Mouse (Mus musculus): ENCODE data around the gene Gpr107. TPM values are rescaled to one million over a fixed set of nuclear protein-coding genes. Genes with fewer than 3 reads are reported as not detected.

The Gpr107 gene
- polyA plus RNA-seq, 2 experiments: 5.4 to 8.6 TPM

DNA sequence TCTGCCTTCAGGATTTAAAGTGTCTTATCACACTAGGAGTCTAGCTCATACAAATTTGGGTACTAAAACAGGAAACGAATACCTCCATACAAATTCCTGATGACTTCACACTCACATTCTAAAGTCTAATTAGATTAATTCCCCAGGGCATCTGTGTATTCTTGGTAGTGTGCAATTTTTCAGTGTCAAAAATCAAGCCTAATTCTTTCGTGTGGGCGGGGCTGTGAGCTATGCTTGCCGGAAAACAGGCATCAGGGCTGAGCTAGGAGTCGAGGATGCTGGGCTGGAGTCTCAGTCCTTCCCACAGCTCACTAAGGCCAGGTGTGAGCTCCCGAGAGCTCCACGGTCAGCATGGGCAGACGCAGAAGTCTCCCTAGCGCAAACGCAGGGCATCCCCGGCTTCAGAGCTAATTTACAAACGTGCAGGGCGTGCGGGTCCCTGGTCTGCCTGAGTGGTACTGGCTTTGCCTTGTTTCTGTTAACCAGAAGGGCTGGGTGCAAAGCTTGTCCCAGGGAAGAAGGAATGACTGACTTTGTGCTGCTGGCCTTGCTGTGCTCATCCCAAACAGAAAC lies 15.0 kb upstream of the Gpr107 start:
- H3K9ac ChIP-seq (replicated peaks): no peak overlapping the region
- 76% methylated on average over 14 of the region's 14 CpGs for WGBS (ENCODE audit: insufficient replicate concordance)
- no peaks in the 10 kb centered on the region for H3K36me3 ChIP-seq (replicated peaks; ENCODE audit: control insufficient read depth, insufficient read depth, low read depth)
- no peaks in the 10 kb centered on the region for H3K9me3 ChIP-seq (ENCODE audit: control insufficient read depth, low read length)
- no peak overlapping the region for H3K4me3 ChIP-seq (ENCODE audit: insufficient read depth in 1 of 2, low read depth in 2 of 2, low read length in 2 of 2)
- ATAC-seq (ENCODE audit: insufficient read depth): no peak
- no peak for TF ChIP-seq CTCF (IDR thresholded peaks at IDR 0.05; ENCODE audit: low read depth)
- no peak for TF ChIP-seq EP300 (IDR thresholded peaks at IDR 0.05; ENCODE audit: low read depth)
- DNase-seq (ENCODE audit: low read depth in 3 of 3, low spot score in 3 of 3): no peak
- H3K27me3 ChIP-seq (ENCODE audit: control insufficient read depth, insufficient read depth, low read length): peaks cover 2% of the 10 kb centered on the region; the same call in 1 of the 2 replicates
- no peak overlapping the region for H3K27ac ChIP-seq
- H3K4me2 ChIP-seq (ENCODE audit: low read depth): no peak overlapping the region
- peaks cover 11 to 25% of the 10 kb centered on the region in 2 experiments for H3K4me1 ChIP-seq (replicated peaks; ENCODE audit: control insufficient read depth in 2 of 2, insufficient read depth in 2 of 2, low read length in 1 of 2)

DNA sequence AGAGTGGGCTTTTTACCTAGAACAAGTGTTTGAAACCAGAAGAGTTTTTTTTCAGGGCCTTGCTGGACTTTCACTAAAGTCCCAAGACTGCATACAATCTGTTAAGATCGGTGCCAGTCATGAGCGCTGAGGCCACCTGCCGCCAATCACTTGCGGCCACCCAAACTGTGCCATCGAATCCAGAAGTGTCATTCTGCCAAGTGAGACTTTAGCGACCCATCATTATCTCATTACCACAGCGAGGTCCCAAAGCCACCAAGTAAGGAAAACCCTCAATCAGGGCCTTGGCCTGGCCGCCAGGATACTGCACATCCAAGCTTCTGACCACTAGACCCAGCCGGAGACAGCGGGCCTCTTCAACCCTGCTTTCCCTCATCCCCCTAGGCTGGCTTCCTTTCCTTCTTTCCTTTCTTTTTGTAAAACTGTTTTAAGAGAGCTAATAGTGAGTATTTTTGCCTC lies 12.9 kb upstream of the Gpr107 start:
- TF ChIP-seq EP300 (IDR thresholded peaks at IDR 0.05; ENCODE audit: low read depth): no peak
- TF ChIP-seq CTCF (IDR thresholded peaks at IDR 0.05; ENCODE audit: low read depth): no peak
- Histone ChIP-seq H3K9me3 (ENCODE audit: control insufficient read depth, low read length) (no peaks in the 10 kb centered on the region), H3K4me2 (ENCODE audit: low read depth) (no peak overlapping the region), H3K36me3 (replicated peaks; ENCODE audit: control insufficient read depth, insufficient read depth, low read depth) (no peaks in the 10 kb centered on the region), H3K4me3 (ENCODE audit: insufficient read depth in 1 of 2, low read depth in 2 of 2, low read length in 2 of 2) (no peak overlapping the region), H3K9ac (replicated peaks) (no peak overlapping the region), H3K4me1 (replicated peaks; ENCODE audit: control insufficient read depth in 2 of 2, insufficient read depth in 2 of 2, low read length in 1 of 2) (peaks cover 11 to 34% of the 10 kb centered on the region in 2 experiments), H3K27ac (no peak overlapping the region), H3K27me3 (ENCODE audit: control insufficient read depth, insufficient read depth, low read length) (peaks cover 2% of the 10 kb centered on the region; the same call in 1 of the 2 replicates)
- DNase-seq (ENCODE audit: low read depth in 3 of 3, low spot score in 3 of 3): no peak
- WGBS (ENCODE audit: insufficient replicate concordance): 41% methylated on average over 10 of the region's 10 CpGs
- ATAC-seq (ENCODE audit: insufficient read depth): no peak

DNA sequence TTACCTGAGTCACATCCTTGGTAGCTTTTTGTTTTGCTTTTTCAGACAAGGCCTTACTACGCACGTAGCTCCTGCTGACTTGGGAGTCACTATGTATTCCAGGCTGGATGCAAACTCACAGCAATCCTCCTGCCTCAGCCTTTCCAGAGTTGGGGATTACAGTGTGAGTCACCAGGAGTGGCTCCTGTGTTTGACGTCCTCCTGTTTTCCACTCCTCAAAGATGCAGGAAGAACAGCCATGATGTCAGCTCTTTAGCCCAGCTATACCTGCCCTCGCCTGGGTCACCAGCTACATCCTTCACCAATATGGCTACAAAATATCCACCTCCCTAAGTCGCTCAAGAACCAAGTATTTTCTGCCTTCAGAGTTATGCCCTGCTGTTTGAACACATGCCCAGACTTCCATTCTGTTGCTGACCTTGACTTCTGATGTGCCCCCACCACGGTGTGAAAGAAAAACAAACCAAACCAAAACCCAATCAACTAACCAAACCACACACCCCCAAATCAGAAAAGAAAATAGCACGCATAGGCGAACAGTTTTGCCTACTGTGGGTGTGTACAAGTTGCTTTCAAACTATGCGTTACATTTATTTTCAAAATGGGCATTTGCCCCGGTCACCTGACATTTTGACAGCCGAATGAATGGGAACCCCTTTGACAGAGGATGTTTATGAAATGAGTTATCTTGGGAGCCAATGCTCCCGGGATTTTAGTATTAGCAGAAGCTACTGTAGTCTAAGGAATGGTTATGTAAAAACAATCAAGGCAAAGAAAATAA lies 11.9 kb upstream of the Gpr107 start:
- Histone ChIP-seq H3K4me3 (ENCODE audit: insufficient read depth in 1 of 2, low read depth in 2 of 2, low read length in 2 of 2) (peak overlapping the region in 1 of 2 experiments; percentile 74; a peak in 2 of 4 replicates), H3K9me3 (ENCODE audit: control insufficient read depth, low read length) (no peaks in the 10 kb centered on the region), H3K27ac (no peak overlapping the region), H3K9ac (replicated peaks) (no peak overlapping the region), H3K27me3 (ENCODE audit: control insufficient read depth, insufficient read depth, low read length) (peaks cover 2% of the 10 kb centered on the region; the same call in 1 of the 2 replicates), H3K4me1 (replicated peaks; ENCODE audit: control insufficient read depth in 2 of 2, insufficient read depth in 2 of 2, low read length in 1 of 2) (peaks cover 11 to 32% of the 10 kb centered on the region in 2 experiments), H3K4me2 (ENCODE audit: low read depth) (peak overlapping the region; percentile 86), H3K36me3 (replicated peaks; ENCODE audit: control insufficient read depth, insufficient read depth, low read depth) (no peaks in the 10 kb centered on the region)
- no peak for TF ChIP-seq CTCF (IDR thresholded peaks at IDR 0.05; ENCODE audit: low read depth)
- TF ChIP-seq EP300 (IDR thresholded peaks at IDR 0.05; ENCODE audit: low read depth): no peak
- no peak for ATAC-seq (ENCODE audit: insufficient read depth)
- no peak for DNase-seq (ENCODE audit: low read depth in 3 of 3, low spot score in 3 of 3)
- WGBS (ENCODE audit: insufficient replicate concordance): 53% methylated on average over 12 of the region's 12 CpGs

DNA sequence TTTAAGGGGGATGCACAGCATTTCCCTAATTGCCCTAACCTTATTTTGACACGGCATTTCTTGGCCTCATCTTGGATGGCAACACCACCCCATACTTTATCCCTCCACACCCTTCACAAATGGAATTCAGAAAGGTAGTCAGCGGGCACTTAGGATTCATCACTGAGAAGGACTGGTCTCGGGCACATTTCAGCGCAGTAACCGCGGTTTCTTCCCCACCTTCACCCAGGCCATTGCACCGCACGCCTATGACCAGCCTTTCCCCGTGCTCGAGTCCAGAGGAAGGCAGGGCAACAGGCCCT lies 11.4 kb upstream of the Gpr107 start:
- Histone ChIP-seq H3K4me3 (ENCODE audit: insufficient read depth in 1 of 2, low read depth in 2 of 2, low read length in 2 of 2) (peak overlapping the region; percentile 63 to 74), H3K9ac (replicated peaks) (peak overlapping the region; percentile 61; the same call in 1 of the 2 replicates), H3K36me3 (replicated peaks; ENCODE audit: control insufficient read depth, insufficient read depth, low read depth) (no peaks in the 10 kb centered on the region), H3K27ac (no peak overlapping the region), H3K4me2 (ENCODE audit: low read depth) (peak overlapping the region; percentile 86), H3K27me3 (ENCODE audit: control insufficient read depth, insufficient read depth, low read length) (peaks cover 2% of the 10 kb centered on the region; the same call in 1 of the 2 replicates), H3K9me3 (ENCODE audit: control insufficient read depth, low read length) (no peaks in the 10 kb centered on the region), H3K4me1 (replicated peaks; ENCODE audit: control insufficient read depth in 2 of 2, insufficient read depth in 2 of 2, low read length in 1 of 2) (peaks cover 7 to 28% of the 10 kb centered on the region in 2 experiments)
- whole genome bisulfite sequencing (ENCODE audit: insufficient replicate concordance): 5% methylated on average over 10 of the region's 10 CpGs
- no peak for TF ChIP-seq EP300 (IDR thresholded peaks at IDR 0.05; ENCODE audit: low read depth)
- TF ChIP-seq CTCF (IDR thresholded peaks at IDR 0.05; ENCODE audit: low read depth): no peak
- ATAC-seq (ENCODE audit: insufficient read depth) (no peak), DNase-seq (ENCODE audit: low read depth in 3 of 3, low spot score in 3 of 3) (no peak)

All from liver, embryonic 14.5 days (tissue).